Mouse (Mus musculus): ENCODE measurements around the gene Vmn2r76. TPM values are rescaled to one million over a fixed set of nuclear protein-coding genes. Genes with fewer than 3 reads are reported as not detected.
"Not testable (repeated sequence)": the region's sequence is repeated elsewhere in the genome, so short reads cannot be mapped to it uniquely, and the experiment has no call there.

Gene Vmn2r76
- not detected in 2 replicates for polyA plus RNA-seq (2015; fragmentation: Nextera tagmentation; extraction: Ambion mirVana)

DNA sequence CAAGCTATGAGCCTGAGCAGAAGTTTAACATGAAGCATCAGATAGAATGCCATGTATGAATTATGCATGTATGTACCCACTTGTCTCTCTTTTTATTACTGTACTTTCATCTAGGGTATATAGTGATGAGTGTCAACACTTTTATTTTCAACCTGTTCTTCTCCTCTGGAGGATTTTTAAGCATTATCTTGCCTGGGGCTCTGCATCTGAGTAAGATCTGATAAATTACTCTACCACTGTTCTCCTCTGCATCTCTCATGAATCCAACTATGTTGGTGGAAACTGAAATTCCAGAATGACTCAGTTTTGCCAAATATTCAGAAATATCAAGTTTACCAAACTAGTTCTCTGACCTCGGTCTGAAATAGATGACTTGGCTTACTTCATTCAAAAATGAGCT, at the start of gene Vmn2r76:
Gene Vmn2r76, minus strand, starts transcription at position 101 of the 400 bp plus-strand sequence.
- Histone ChIP-seq H3K4me1 (ENCODE audit: control insufficient read depth, insufficient read depth, low read depth, low read length) (no peaks in the 10 kb centered on the region), H3K27ac (ENCODE audit: low read depth, low read length) (no peak within 1 kb of the TSS), H3K9me3 (ENCODE audit: control insufficient read depth, low read length) (no peaks in the 10 kb centered on the region), H3K4me3 (ENCODE audit: low read length) (no peak within 1 kb of the TSS), H3K27me3 (replicated peaks; ENCODE audit: control insufficient read depth, insufficient read depth, low read length) (no peaks in the 10 kb centered on the region), H3K9ac (ENCODE audit: low read depth, low read length) (no peak within 1 kb of the TSS), H3K4me2 (ENCODE audit: low read length) (no peak within 1 kb of the TSS), H3K36me3 (ENCODE audit: control insufficient read depth, insufficient read depth, low read length) (no peaks in the 10 kb centered on the region)
- WGBS, result 79% methylated on average over 1 of the region's 1 CpGs
- no peak for ATAC-seq

DNA sequence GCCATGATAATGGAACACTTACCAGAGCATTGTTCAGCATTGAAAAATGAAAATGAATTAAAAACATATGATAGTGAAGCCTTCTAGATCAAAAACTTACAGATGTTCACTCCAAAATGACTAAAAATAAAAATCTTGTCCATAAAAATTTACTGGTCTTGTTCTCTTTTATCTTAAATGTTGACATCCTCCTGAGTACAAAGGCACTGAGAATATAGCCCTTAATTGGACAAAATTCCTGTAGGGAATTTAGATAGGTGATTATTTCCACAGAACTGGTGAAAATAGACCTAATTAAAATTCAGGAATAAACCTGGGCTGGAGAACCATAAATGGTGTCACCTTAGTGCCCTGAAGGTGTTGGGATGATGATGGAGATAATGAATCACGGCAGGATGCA, 31.0 kb upstream of the Vmn2r76 start, which contains the start of gene Olfr310:
Gene Olfr310, minus strand, starts transcription at position 101 of the 400 bp plus-strand sequence.
- no peak within 1 kb of the TSS for H3K27ac ChIP-seq (ENCODE audit: low read depth, low read length)
- ATAC-seq, result no peak
- no peak within 1 kb of the TSS for H3K4me2 ChIP-seq (ENCODE audit: low read length)
- H3K36me3 ChIP-seq (ENCODE audit: control insufficient read depth, insufficient read depth, low read length), result no peaks in the 10 kb centered on the region
- no peaks in the 10 kb centered on the region for H3K9me3 ChIP-seq (ENCODE audit: control insufficient read depth, low read length)
- H3K4me3 ChIP-seq (ENCODE audit: low read length), result no peak within 1 kb of the TSS
- H3K27me3 ChIP-seq (replicated peaks; ENCODE audit: control insufficient read depth, insufficient read depth, low read length), result no peaks in the 10 kb centered on the region
- no peak within 1 kb of the TSS for H3K9ac ChIP-seq (ENCODE audit: low read depth, low read length)
- 82% methylated on average over 1 of the region's 1 CpGs for WGBS
- H3K4me1 ChIP-seq (ENCODE audit: control insufficient read depth, insufficient read depth, low read depth, low read length), result no peaks in the 10 kb centered on the region

DNA sequence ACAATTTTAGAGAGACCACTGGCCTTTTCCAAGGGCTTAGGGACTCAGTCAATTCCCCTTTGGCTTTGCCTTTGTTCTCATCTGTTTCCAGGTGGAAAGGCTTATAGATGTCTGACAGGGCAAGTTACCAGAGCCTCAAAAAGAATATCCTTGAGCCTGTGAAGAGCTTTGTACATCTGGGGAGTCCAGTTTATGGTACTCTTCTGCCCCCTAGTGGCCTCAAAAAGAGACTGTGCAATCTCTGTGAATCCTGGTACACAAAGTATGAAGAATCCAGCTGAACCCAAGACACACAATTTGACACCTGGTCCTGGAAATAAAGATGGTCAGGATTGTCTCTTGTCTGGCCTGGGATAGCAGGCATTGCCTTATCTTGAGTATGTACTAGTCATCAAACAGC, 34.8 kb downstream of the Vmn2r76 start:
- Histone ChIP-seq H3K4me1 (ENCODE audit: control insufficient read depth, insufficient read depth, low read depth, low read length) (no peaks in the 10 kb centered on the region), H3K36me3 (ENCODE audit: control insufficient read depth, insufficient read depth, low read length) (no peaks in the 10 kb centered on the region), H3K27me3 (replicated peaks; ENCODE audit: control insufficient read depth, insufficient read depth, low read length) (no peaks in the 10 kb centered on the region), H3K9ac (ENCODE audit: low read depth, low read length) (no peak overlapping the region), H3K4me2 (ENCODE audit: low read length) (no peak overlapping the region), H3K27ac (ENCODE audit: low read depth, low read length) (no peak overlapping the region), H3K9me3 (ENCODE audit: control insufficient read depth, low read length) (no peaks in the 10 kb centered on the region), H3K4me3 (ENCODE audit: low read length) (no peak overlapping the region)
- peak; percentile 63; the same call in 1 of the 2 replicates for ATAC-seq

DNA sequence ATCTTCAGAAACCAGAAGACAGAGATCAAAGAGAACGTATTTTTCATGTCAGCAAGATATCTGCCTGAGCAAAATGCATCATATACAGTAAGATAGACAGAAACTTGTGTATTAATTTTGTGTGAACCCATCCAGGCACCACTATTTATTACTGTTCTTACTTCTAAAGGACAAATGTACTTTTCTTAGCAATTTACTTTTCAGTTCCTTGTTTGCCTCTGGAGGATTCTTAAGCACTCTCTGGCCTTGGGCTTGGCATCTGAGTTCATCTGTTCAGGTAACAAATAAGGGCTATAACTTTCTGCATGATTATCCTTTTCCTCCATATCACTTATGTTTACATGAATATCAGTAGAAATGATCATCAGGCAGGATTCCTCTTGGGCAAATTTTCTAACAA, 74.4 kb downstream of the Vmn2r76 start, which contains the start of gene Vmn2r75:
Gene Vmn2r75, minus strand, starts transcription at position 101 of the 400 bp plus-strand sequence.
- not testable (repeated sequence) for H3K9me3 ChIP-seq (ENCODE audit: control insufficient read depth, low read length); H3K4me1 ChIP-seq (ENCODE audit: control insufficient read depth, insufficient read depth, low read depth, low read length); H3K9ac ChIP-seq (ENCODE audit: low read depth, low read length); H3K36me3 ChIP-seq (ENCODE audit: control insufficient read depth, insufficient read depth, low read length); H3K27ac ChIP-seq (ENCODE audit: low read depth, low read length); H3K4me3 ChIP-seq (ENCODE audit: low read length); H3K27me3 ChIP-seq (replicated peaks; ENCODE audit: control insufficient read depth, insufficient read depth, low read length); H3K4me2 ChIP-seq (ENCODE audit: low read length); ATAC-seq
- 70% methylated on average over 1 of the region's 1 CpGs for WGBS

Other genes with a start within 250 kb of the Vmn2r76 start
- not detected in 2 replicates for gene Vmn2r75, start 74.5 kb downstream of the Vmn2r76 start, polyA plus RNA-seq (2015; fragmentation: Nextera tagmentation; extraction: Ambion mirVana)
- not detected in 2 replicates for gene Olfr310, start 30.9 kb upstream of the Vmn2r76 start, polyA plus RNA-seq (2015; fragmentation: Nextera tagmentation; extraction: Ambion mirVana)
- gene Olfr309, start 67.4 kb upstream of the Vmn2r76 start, polyA plus RNA-seq (2015; fragmentation: Nextera tagmentation; extraction: Ambion mirVana), result not detected in 2 replicates
- not detected in 2 replicates for gene Olfr308, start 79.3 kb upstream of the Vmn2r76 start, polyA plus RNA-seq (2015; fragmentation: Nextera tagmentation; extraction: Ambion mirVana)
- not detected in 2 replicates for gene Olfr307, start 91.3 kb upstream of the Vmn2r76 start, polyA plus RNA-seq (2015; fragmentation: Nextera tagmentation; extraction: Ambion mirVana)
- not detected in 2 replicates for gene Olfr305, start 120.6 kb upstream of the Vmn2r76 start, polyA plus RNA-seq (2015; fragmentation: Nextera tagmentation; extraction: Ambion mirVana)
- gene Olfr304, start 140.3 kb upstream of the Vmn2r76 start, polyA plus RNA-seq (2015; fragmentation: Nextera tagmentation; extraction: Ambion mirVana), result not detected in 2 replicates
- gene Olfr303, start 151.5 kb upstream of the Vmn2r76 start, polyA plus RNA-seq (2015; fragmentation: Nextera tagmentation; extraction: Ambion mirVana), result not detected in 2 replicates
- gene Olfr301, start 157.5 kb upstream of the Vmn2r76 start, polyA plus RNA-seq (2015; fragmentation: Nextera tagmentation; extraction: Ambion mirVana), result not detected in 2 replicates
- gene Olfr299, start 213.6 kb upstream of the Vmn2r76 start, polyA plus RNA-seq (2015; fragmentation: Nextera tagmentation; extraction: Ambion mirVana), result not detected in 2 replicates
- not detected in 2 replicates for gene Olfr298, start 246.2 kb upstream of the Vmn2r76 start, polyA plus RNA-seq (2015; fragmentation: Nextera tagmentation; extraction: Ambion mirVana)